ENCODE assay signal across 8 mouse cellular contexts in genomic region chr11:53551754-53552153, GRCm38 (mm10). TPM values are rescaled to one million over a fixed set of nuclear protein-coding genes. Genes with fewer than 3 reads are reported as not detected.
DNase-seq lines count a peak whose midpoint lies in the region; ATAC-seq and TF ChIP-seq lines count a peak whose summit lies in the region.

No protein-coding gene starts in this region.

- H3K36me3 ChIP-seq in hindbrain, postnatal 0 days (ENCODE audit: insufficient read depth, low read length) = no peaks in the 10 kb centered on the region
- H3K36me3 ChIP-seq in hindbrain, embryonic 12.5 days = no peaks in the 10 kb centered on the region
- no peaks in the 10 kb centered on the region for H3K36me3 ChIP-seq in thymus, adult 2 months (ENCODE audit: control insufficient read depth, insufficient read depth, low read length)

- H3K4me2 ChIP-seq in hindbrain, postnatal 0 days (ENCODE audit: low read depth, low read length) = no peak overlapping the region
- no peak overlapping the region for H3K4me2 ChIP-seq in hindbrain, embryonic 12.5 days (replicated peaks)

- no peaks in the 10 kb centered on the region for H3K27me3 ChIP-seq in hindbrain, postnatal 0 days (ENCODE audit: insufficient read depth, low read length)
- H3K27me3 ChIP-seq in hindbrain, embryonic 12.5 days = no peaks in the 10 kb centered on the region
- no peaks in the 10 kb centered on the region for H3K27me3 ChIP-seq in thymus, adult 2 months (ENCODE audit: control insufficient read depth, insufficient read depth, low read length)

- H3K27ac ChIP-seq in hindbrain, postnatal 0 days = no peak overlapping the region
- H3K27ac ChIP-seq in hindbrain, embryonic 12.5 days = no peak overlapping the region
- no peak overlapping the region for H3K27ac ChIP-seq in thymus, adult 2 months (ENCODE audit: control insufficient read depth, insufficient read depth, low read length)

- H3K9me3 ChIP-seq in hindbrain, postnatal 0 days (ENCODE audit: low read length) = no peaks in the 10 kb centered on the region
- H3K9me3 ChIP-seq in hindbrain, embryonic 12.5 days (replicated peaks) = peaks cover 5% of the 10 kb centered on the region; the same call in 1 of the 2 replicates

- no peak for ATAC-seq in hindbrain, postnatal 0 days
- no peak for ATAC-seq in hindbrain, embryonic 12.5 days (ENCODE audit: low FRiP score)
- peak; percentile 84 for ATAC-seq in erythroblast, adult 5-6 weeks (replicated peaks; ENCODE audit: low FRiP score, poor library complexity, severe bottlenecking)

- 63% methylated on average over 12 of the region's 12 CpGs for WGBS in hindbrain, postnatal 0 days
- WGBS in hindbrain, embryonic 12.5 days = 70% methylated on average over 12 of the region's 12 CpGs
- 6% methylated on average over 12 of the region's 12 CpGs for WGBS in thymus, adult 2 months

- no peak overlapping the region for H3K9ac ChIP-seq in hindbrain, postnatal 0 days (replicated peaks; ENCODE audit: low read length)
- no peak overlapping the region for H3K9ac ChIP-seq in hindbrain, embryonic 12.5 days

- TF ChIP-seq CTCF in hindbrain, postnatal 0 days (IDR thresholded peaks at IDR 0.05; ENCODE audit: low read depth) = peak; percentile 60
- no peak for TF ChIP-seq CTCF in thymus, adult 2 months (IDR thresholded peaks at IDR 0.05; ENCODE audit: borderline replicate concordance, control insufficient read depth, extremely low read depth, insufficient read depth, low read length, poor library complexity)

- no peaks in the 10 kb centered on the region for H3K4me1 ChIP-seq in hindbrain, postnatal 0 days (ENCODE audit: insufficient read depth, low read length)
- H3K4me1 ChIP-seq in hindbrain, embryonic 12.5 days = 0 out of 2 replicates have a peak, but pooled peaks cover 2% of the 10 kb centered on the region
- no peaks in the 10 kb centered on the region for H3K4me1 ChIP-seq in thymus, adult 2 months (replicated peaks; ENCODE audit: control insufficient read depth, insufficient read depth, low read length)

- H3K4me3 ChIP-seq in hindbrain, postnatal 0 days (ENCODE audit: low read length) = no peak overlapping the region
- no peak overlapping the region for H3K4me3 ChIP-seq in hindbrain, embryonic 12.5 days
- no peak overlapping the region for H3K4me3 ChIP-seq in thymus, adult 2 months (ENCODE audit: control insufficient read depth, insufficient read depth, low read length)

- no peak for TF ChIP-seq POLR2A in thymus, adult 2 months (IDR thresholded peaks at IDR 0.05; ENCODE audit: control insufficient read depth, extremely low read depth, insufficient read depth, low read length, poor library complexity)

- DNase-seq in hindbrain, postnatal 0 days (ENCODE audit: low spot score) = peak; percentile 72
- peak; percentile 9 for DNase-seq in thymus, postnatal 25 days
- DNase-seq in thymus, adult 2 months = no peak
- no peak for DNase-seq in urinary bladder, adult 18-20 months (ENCODE audit: low spot score in 2 of 2)
- DNase-seq in heart, postnatal 14 days = no peak
- no peak for DNase-seq in heart, adult 8-10 months (ENCODE audit: low spot score)

- intact Hi-C loops in heart, postnatal 14 days (cut with DNase I) = no loop called here

RNA-seq across cellular contexts. Expression of gene Kif3a, which starts 15.4 kb away (rescaled TPM):
- total RNA-seq in hindbrain, postnatal 0 days (2014; rRNA removed) = 73.7 and 82.9 TPM in 2 replicates
- polyA plus RNA-seq in hindbrain, postnatal 0 days (2015; fragmentation: Nextera tagmentation; extraction: Ambion mirVana) = 332 and 344 TPM in 2 replicates
- polyA plus RNA-seq in hindbrain, embryonic 12.5 days (2016; fragmentation: Nextera tagmentation; extraction: Ambion mirVana) = 155 and 160 TPM in 2 replicates
- 3.8 and 4.2 TPM in 2 replicates for polyA plus RNA-seq in thymus, adult 2 months (2012; rRNA removed)
- total RNA-seq in erythroblast, adult 5-6 weeks (2015; ENCODE audit: low replicate concordance) = 1.3 and 4.4 TPM in 2 replicates
- 2.8 and 5.2 TPM in 2 replicates for total RNA-seq in erythroblast, adult 5-6 weeks (2017; ENCODE audit: low replicate concordance)
- total RNA-seq in heart, postnatal 14 days (2021) = 1 to 10 TPM; 9.6 to 9.9 TPM
- total RNA-seq in heart, adult 8-10 months (2022) = 10 to 100 TPM in 1 of 4 experiments, 1 to 10 TPM in 3; 8.2 to 10.3 (median 8.8) TPM

RNA-seq across cellular contexts. Expression of gene Sept8, which starts 32.7 kb away (rescaled TPM):
- 55.3 and 56.6 TPM in 2 replicates for total RNA-seq in hindbrain, postnatal 0 days (2014; rRNA removed)
- 19.1 and 20.9 TPM in 2 replicates for polyA plus RNA-seq in hindbrain, postnatal 0 days (2015; fragmentation: Nextera tagmentation; extraction: Ambion mirVana)
- polyA plus RNA-seq in hindbrain, embryonic 12.5 days (2016; fragmentation: Nextera tagmentation; extraction: Ambion mirVana) = 24.2 and 28.1 TPM in 2 replicates
- polyA plus RNA-seq in thymus, adult 2 months (2012; rRNA removed) = 11.5 TPM in 2 replicates
- total RNA-seq in erythroblast, adult 5-6 weeks (2015; ENCODE audit: low replicate concordance) = 28.1 and 29.9 TPM in 2 replicates
- 31.2 and 60.5 TPM in 2 replicates for total RNA-seq in erythroblast, adult 5-6 weeks (2017; ENCODE audit: low replicate concordance)
- 10 to 100 TPM; 42.1 TPM for total RNA-seq in heart, postnatal 14 days (2021)
- 10 to 100 TPM; 22.3 to 27.2 (median 25.6) TPM for total RNA-seq in heart, adult 8-10 months (2022)

Comparison
In these comparisons a context has a peak if more than half of its experiments do, and no peak if none do; other contexts are left out.
1. DNase-seq: peak in hindbrain, postnatal 0 days (single experiment) and thymus, postnatal 25 days (single experiment); none in thymus, adult 2 months (single experiment), urinary bladder, adult 18-20 months (0 of 2), heart, postnatal 14 days (0 of 2) and heart, adult 8-10 months (single experiment).